Mouse (Mus musculus) G1E (cell line): ENCODE measurements around the gene Drg1.
"Not testable (repeated sequence)": the region's sequence is repeated elsewhere in the genome, so short reads cannot be mapped to it uniquely, and the experiment has no call there.

Source experiments
- CTCF ChIP-seq: IDR thresholded peaks from 2 replicates; pipeline ENCODE4 v1.5.1; 2012; ENCODE audit warnings: low read depth, low read length, inconsistent platforms, mixed read lengths
- GATA1 ChIP-seq: IDR thresholded peaks from 2 replicates; pipeline ENCODE4 v1.6.1; 2012; ENCODE audit warnings: borderline replicate concordance, low read length, inconsistent platforms, mixed read lengths
- POLR2AphosphoS5 ChIP-seq: IDR thresholded peaks from 2 replicates; pipeline ENCODE4 v1.6.1; 2012; ENCODE audit warnings: low read depth, low read length, inconsistent platforms; ENCODE audit not compliant: insufficient replicate concordance

DNA sequence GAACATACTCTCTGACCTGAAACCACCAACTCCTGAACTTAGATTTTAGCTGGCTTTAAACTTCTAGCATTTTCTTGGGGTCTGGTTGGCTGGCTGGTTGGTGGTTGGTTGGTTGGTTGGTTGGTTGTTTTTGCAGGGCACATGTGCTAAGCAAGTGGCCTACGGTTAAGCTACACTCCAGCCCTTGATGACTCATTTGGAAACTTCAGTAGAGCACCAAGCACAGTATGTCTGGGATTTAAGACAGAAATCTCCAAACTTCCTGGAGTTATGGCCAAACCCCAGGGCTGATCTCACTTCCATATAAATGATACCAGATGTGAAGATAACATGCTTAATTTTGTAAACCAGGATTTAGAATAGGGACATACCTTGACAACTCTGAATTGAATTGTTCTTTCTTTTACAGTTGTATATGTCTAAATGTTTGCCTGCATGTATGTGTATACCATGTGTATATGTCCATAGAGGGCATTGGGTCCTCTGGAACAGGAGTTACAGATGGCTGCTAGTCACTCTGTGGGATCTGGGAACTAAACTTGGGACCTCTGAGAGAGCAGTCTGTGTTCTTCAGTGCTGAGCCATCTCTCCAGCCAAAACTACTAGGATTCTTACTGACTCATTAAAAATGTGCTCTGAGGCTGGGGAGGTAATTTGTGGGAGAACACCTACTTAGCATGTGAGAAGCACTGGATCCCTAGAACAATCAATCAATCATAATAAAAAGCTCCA lies 112.4 kb downstream of the Drg1 start:
- not testable (repeated sequence) for TF ChIP-seq CTCF, POLR2AphosphoS5, GATA1
